Mouse (Mus musculus) 3134 (cell line): ENCODE results near the gene Slc39a9.

Source experiments
- DNase-seq: peaks from one replicate; pipeline ENCODE4 v3.0.0-alpha.2; 2011; ENCODE audit warnings: low spot score; ENCODE audit not compliant: insufficient read length; ENCODE audit errors: extremely low read depth

Gene Slc39a9

GRCm38 (mm10) chr12:80653951-80654658 lies 10.4 kb downstream of the Slc39a9 start:
- no peak for DNase-seq

DNA sequence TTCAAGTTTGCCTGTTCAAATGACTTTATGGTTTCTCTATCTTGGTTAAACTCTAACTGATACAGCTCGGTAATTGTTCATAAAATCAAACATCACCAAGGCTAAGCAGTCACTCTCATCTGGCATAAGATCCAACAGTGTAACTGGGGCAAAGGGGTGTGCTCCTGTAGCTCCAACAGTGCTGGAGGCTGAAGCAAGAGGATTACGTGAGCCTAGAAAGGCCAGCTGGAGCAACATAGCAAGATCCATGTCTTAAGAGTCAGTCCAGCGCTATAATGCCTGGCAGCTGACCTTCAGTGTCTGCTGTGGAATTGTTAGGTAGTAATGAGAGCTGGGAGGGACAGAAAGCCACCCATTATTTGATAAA lies 11.0 kb downstream of the Slc39a9 start:
- no peak for DNase-seq

DNA sequence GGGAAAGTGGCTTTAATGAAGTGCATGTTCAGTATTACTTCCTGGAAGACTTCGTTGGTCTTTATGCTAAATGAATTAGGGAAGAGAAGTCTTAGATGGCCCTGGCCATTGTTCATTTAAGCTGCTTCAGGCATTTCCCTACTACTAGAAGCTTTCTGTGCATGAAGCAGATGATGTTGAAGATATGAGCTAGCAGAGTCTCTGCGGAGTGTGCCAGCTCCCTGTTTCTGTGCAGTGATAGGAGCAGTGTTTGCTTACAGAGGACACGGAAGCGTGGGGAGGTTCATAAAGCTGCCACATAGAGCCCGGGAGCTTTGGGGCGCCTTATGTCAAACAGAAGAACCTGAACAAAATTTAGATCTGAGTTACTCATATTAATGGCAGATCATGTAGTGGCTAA lies 15.0 kb downstream of the Slc39a9 start:
- no peak for DNase-seq

DNA sequence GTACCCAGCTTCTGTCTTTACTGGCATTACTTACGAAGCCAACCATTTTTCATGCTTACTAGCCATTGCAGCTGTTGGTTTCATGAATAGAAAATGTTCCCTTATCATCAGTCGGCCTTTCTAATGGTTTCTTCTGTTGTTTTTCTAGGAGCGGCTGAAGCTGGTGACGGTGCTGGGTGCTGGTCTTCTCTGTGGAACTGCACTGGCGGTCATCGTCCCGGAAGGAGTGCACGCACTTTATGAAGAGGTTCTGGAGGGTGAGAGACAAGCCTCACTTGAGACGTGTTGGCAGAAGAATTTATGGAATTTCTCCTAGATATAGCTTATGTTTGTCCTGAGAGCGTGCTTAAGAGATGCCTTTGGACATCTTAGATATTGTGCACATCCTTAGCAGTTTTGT lies 18.6 kb downstream of the Slc39a9 start:
- DNase-seq = no peak

- no peak for DNase-seq
These were observed 20.3 kb downstream of the Slc39a9 start for GRCm38 (mm10) chr12:80663935-80664334.

DNA sequence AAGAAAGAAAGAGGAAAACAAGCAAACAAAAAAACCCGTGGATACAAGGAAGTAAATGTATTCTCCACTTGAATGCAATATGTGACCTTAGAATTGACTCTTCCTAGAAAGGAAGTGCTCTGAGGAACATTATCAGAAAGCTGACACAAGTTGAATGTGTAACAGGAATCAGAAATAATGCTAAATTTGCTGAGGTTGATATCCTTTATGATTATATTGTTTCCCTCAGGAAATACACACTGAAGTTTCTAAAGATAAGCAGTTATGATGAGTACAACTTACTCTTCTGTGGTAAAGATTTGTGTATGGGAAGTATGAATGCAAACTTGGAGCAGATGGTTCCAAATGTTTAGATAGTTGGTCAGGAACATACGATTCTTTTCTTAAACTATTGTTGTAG lies 24.7 kb downstream of the Slc39a9 start:
- no peak for DNase-seq

- DNase-seq = no peak
These were observed 29.5 kb downstream of the Slc39a9 start for GRCm38 (mm10) chr12:80673170-80673569.

GRCm38 (mm10) chr12:80681340-80681739 lies 37.7 kb downstream of the Slc39a9 start:
- no peak for DNase-seq

GRCm38 (mm10) chr12:80683554-80683953 lies 39.9 kb downstream of the Slc39a9 start:
- no peak for DNase-seq

DNA sequence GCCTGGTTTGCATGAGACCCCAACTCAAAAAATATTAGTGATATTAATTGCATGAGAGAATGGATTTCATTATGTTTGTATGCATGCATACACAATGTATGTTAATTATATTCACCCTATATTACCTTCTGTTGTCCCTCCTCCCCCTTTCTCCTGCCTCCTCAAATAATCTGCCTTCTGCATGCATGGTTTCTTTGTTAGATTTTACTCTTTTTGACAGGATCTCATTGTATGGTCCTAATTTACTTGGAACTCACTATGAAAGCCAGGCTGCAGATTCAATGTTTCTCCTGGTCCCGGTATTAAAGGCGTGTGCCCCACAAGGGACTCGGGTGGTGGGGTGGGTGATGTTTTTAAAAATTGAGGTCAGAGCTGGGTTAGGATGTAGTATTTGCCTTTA lies 40.6 kb downstream of the Slc39a9 start:
- DNase-seq = no peak

GRCm38 (mm10) chr12:80687788-80688211 lies 44.1 kb downstream of the Slc39a9 start:
- no peak for DNase-seq

DNA sequence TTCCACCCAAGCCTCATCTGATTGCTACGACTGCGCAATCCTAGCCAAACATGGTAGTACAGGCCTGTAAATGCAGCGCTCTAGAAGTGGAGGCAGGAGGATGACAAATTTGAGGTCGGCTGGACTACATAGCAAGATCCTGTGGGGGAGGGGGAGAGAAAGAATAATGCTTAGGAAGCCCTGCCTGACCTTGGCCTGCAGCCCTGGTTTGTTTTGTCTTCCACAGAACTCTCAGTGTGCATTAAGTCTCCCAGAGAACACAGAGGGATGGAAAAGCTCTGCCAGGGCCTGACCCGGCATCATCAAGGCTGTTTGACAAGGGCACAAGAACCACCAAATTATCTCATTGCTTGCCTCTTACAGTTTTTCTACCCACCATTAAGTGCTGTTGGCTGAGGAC lies 46.0 kb downstream of the Slc39a9 start:
- no peak for DNase-seq

DNA sequence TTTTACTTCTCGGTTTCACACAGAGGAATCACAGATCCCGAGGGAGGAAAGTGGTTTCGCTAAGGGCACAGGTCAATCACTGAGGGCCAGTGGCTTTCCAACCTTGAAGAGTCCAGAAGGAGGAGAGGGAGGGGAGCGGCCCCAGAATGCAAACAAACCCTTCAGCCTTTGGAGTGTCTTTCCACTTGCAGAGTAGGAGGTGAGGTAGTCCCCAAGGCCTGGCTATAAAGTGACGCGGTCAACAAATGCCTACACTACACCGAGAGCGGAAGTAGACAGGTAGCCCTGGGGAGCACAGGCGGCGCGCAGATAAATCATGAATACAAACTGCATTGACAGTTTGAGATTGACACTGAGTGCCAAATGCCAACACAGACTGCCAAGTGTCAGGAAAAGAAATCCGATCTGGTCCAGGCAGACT lies 48.0 kb downstream of the Slc39a9 start:
- no peak for DNase-seq

DNA sequence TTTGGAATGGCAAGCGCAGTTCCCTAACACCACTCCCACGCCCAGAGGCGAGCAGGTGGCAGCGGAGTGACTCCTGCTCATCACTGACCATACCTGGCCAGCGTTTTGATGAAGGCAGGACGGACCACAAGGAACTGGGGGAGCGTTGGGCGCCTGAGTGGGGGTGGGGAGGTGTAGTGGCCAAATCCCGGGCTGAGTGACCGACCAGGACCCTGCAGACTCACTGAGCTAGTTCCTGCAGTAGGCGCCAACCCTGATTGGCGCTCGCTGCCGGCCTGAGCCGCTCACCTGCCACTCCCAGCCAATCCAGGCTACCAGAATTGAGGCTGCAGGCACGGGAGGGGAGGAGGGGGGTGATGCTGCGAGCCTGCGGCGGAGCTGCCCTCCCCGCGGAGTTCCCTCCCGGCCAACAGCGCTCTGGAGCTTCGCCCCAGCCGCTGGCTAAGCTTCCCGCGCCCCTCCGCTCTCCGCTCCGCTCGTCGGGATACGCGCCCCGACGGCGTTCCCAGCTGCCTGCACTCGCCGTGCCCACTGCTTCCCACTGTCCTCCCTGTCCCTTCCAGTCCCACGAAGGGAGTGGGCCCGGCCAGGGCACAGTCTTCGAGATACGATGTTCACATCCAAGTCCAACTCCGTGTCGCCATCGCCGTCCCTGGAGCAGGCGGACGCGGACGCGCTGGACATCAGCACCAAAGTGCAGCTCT lies 48.7 kb downstream of the Slc39a9 start, which contains the start of gene Plekhd1:
Gene Plekhd1 (plus strand): TSS at position 323 of the 704 bp plus-strand sequence.
- DNase-seq = no peak

- DNase-seq = no peak
These were observed 50.0 kb downstream of the Slc39a9 start for GRCm38 (mm10) chr12:80693700-80694099.

- no peak for DNase-seq
These were observed 51.3 kb downstream of the Slc39a9 start for GRCm38 (mm10) chr12:80695004-80695403.

GRCm38 (mm10) chr12:80698526-80699143 lies 55.0 kb downstream of the Slc39a9 start:
- no peak for DNase-seq

DNA sequence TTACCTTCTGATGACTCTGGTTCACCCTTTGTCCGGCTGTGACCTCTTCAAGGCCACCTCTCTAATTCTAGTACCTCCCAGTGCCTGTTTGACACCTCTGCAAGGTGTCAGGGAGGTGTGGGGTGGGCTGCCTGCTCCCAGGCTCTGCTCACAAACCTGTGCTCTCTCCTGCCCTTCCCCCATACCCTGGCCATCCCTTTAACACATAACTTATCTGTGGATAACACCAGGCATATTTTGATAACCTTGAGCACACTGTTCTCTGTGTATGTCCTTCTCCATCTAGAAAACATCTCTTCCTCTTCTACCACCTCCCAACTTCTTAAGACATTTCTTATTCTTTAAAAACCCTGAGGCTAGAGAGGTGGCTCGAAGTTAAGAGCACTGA lies 55.5 kb downstream of the Slc39a9 start:
- no peak for DNase-seq

DNA sequence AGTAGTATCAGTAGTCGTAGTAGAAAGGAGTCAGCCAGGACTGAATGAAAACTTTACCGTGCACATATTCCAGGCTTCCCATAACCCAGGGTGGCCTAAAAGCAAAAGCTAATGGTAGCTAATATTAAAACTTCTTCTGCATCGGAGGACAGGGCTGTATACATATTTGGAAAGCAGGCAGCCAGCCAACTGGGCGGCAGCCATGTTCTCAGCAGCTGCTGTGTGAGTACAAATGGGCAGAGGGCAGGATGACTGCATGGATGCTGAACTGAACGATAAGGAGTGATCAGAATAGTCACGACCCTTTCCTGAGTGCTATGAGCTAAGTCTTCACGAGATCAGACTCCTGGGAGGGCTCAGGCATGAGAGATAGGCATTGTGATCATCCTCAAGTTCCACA lies 57.6 kb downstream of the Slc39a9 start:
- no peak for DNase-seq

DNA sequence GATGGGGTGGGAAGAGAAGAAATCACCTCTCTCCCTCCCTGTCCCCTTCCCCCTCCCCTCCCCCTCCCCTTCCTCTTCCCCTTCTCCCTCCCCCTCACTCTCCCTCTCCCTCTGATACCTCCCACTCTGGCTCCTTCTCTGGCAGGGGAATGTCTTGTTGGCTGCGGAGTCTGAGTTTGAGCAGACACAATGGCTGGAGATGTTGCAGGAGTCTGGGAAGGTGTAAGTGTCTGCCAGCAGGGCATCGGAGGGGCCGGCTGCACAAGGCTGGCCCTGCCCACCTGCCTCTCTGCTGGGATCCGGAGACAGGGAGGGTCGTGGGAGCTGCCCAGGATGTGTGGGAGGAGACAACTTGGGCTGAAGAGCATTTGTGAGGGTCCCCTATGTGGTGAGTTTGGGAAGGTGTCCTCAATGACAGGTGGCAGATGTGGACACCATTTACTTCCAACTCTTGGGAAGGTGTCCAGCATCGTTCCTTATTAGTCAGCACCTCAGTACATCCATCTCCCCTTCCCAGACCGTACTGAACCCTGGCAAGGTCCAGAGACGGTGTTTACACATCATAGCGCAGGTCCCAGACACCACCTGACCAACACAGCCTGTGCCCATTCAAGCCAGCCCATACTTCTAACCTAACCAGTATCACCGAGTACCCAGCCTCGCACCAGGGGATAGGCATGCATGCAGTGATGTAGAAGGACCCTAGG lies 62.7 kb downstream of the Slc39a9 start:
- no peak for DNase-seq

- DNase-seq = no peak
These were observed 63.4 kb downstream of the Slc39a9 start for GRCm38 (mm10) chr12:80706915-80707604.
